Mouse (Mus musculus) liver, embryonic 14.5 days (tissue): ENCODE measurements around the gene Tph1.

ENCODE experiments used
- CTCF ChIP-seq: IDR thresholded peaks from 2 replicates; pipeline ENCODE4 v1.5.1; 2016; ENCODE audit warnings: antibody characterized with exemption, low read depth, control low read depth
- EP300 ChIP-seq: IDR thresholded peaks from 2 replicates; pipeline ENCODE4 v1.6.1; 2016; ENCODE audit warnings: antibody characterized with exemption, low read depth

DNA sequence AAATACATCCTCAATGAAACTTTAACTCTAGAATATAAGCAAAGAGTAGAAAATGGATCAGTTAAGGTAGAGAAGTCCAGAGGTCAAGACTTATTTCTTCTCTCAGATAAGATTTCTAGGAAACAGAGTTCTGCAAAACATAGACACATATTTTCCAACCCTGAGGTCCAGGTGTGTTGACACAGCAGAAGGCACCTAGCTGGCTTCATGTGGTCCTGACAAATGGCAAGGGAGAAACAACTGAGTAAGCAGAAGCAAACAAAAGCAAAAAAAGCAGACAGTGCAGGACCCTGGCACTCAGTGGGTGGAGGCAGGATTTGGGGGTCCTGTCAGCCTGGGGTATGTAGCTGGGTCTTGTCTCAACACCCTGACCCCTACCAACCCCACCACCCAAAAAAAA, 8.4 kb upstream of the Tph1 start:
- TF ChIP-seq CTCF (no peak), EP300 (no peak)
